Mouse (Mus musculus): ENCODE results near the gene Krtap29-1.

DNA sequence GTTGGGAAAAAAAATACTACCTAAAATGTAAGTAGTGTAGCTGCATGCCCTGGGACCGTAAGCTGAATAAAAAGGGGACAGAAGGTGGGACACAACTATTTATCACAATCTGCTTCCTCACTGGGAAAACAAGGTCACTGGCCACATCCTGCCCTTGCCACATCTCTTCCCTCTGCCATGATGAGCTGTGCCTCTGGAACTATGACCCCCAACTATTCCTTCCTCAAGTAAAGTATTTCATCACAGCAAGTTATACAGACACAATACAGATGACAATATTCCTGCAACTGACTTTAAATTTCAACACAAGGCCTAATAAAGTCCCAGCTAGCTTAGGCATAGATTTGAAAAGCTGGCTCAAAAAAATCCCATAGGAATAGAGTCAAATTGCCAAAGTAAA is 40.6 kb upstream of the Krtap29-1 start:
- TF ChIP-seq CTCF (IDR thresholded peaks at IDR 0.05; ENCODE audit: extremely low read depth, insufficient read depth, low read length) = no peak
- no peak for TF ChIP-seq POLR2A (IDR thresholded peaks at IDR 0.05; ENCODE audit: extremely low read depth, insufficient read depth, low read length)
